Mouse (Mus musculus): ENCODE measurements around the gene Arhgef7. TPM values are rescaled to one million over a fixed set of nuclear protein-coding genes. Genes with fewer than 3 reads are reported as not detected.

Gene Arhgef7
- polyA plus RNA-seq, 1 experiment: 353 TPM

DNA sequence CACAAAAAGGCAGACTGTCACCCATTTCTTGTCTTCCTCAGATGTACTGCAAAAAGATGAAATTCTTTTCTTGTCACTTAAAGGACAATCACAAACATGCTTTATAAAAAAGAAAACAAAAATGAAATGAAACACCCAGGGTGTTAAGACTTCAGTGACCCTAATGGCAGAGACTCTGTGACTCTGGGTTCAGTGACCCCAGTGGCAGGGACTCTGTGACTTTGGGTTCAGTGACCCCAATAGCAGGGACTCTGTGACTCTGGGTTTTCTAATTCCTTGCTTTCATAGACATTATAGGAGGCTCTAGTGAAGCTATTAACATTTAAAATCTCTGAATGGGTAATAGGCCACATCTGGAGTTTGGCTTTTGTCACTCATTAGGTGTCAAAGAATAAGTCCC, 27.2 kb downstream of the Arhgef7 start:
- H3K27ac ChIP-seq (ENCODE audit: insufficient read depth, low read depth, low read length): no peak overlapping the region
- TF ChIP-seq CTCF (IDR thresholded peaks at IDR 0.05; ENCODE audit: insufficient read depth, low read depth, low read length): no peak
- TF ChIP-seq POLR2A (IDR thresholded peaks at IDR 0.05; ENCODE audit: insufficient read depth, low read depth, low read length): no peak
- H3K4me3 ChIP-seq (ENCODE audit: insufficient read depth, low read depth, low read length): no peak overlapping the region
- peaks cover 12% of the 10 kb centered on the region for H3K4me1 ChIP-seq (ENCODE audit: control insufficient read depth, insufficient read depth, low read length)

DNA sequence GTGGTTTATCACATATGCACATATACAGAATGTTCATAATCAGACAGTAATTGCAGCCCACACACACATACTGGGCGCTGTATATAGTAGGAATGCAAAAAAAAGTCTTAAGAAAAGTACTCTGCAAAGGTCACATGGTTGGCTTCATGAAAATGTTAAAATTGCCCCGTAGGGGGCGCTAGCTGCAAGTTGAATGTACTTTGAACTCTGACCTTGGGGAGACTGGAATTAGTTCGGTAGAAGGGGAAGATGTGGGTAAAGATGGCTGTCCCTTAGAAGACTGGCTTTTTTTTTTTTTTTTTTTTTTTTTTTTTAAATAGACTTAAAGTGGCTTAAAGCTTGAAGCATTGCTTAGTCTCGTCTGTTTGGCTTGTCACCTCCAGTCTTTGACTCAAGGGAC, 28.4 kb downstream of the Arhgef7 start:
- no peak for TF ChIP-seq POLR2A (IDR thresholded peaks at IDR 0.05; ENCODE audit: insufficient read depth, low read depth, low read length)
- TF ChIP-seq CTCF (IDR thresholded peaks at IDR 0.05; ENCODE audit: insufficient read depth, low read depth, low read length): no peak
- H3K27ac ChIP-seq (ENCODE audit: insufficient read depth, low read depth, low read length): no peak overlapping the region
- WGBS: 9% methylated on average over 5 of the region's 5 CpGs
- no peak overlapping the region for H3K4me3 ChIP-seq (ENCODE audit: insufficient read depth, low read depth, low read length)
- H3K4me1 ChIP-seq (ENCODE audit: control insufficient read depth, insufficient read depth, low read length): peaks cover 12% of the 10 kb centered on the region

DNA sequence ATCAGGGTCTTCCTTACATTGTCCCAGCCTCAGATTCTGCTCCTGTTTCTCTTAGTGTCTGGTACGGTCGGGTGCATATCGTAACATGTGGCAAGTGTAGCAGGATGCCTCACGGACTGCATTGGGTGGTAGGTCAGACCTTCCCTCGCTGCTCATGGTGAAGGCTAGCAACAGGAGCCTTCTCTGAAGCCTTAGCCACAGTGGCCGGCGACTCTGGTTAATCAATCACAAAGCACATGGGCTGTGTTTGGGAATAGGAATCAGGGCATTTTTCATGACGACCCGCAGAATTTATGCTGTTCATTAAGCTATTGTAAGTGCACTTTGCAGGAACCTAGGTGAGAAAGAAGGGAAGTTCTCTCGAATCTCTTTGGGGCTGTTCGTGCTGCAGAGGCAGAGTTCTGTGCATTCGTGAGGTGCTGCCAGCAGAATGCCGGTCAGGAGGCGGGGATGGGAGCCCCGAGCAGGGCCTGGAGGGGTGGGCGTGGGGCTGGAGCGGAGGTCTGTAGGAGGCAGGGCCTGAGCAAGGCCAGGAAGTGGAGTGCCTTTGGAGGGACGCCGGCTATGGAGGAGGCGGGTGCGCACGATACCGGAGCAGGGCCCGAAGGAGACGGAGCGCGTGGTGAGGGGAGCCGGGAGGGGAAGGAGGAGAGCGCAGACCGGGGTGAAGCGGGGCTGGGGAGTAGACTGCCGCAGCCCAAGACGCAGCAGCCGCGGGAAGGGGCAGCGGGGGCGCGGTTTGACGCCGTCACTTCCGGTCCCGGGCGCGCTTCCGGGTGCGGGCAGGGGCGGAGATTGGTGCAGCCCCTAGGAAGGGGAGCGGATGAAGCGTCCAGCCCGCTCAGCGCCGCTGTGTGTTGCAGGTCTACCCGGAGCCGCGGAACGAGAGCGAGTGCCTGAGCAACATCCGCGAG, 30.3 kb downstream of the Arhgef7 start:
- Histone ChIP-seq H3K4me3 (ENCODE audit: insufficient read depth, low read depth, low read length) (peak overlapping the region; percentile 69), H3K4me1 (ENCODE audit: control insufficient read depth, insufficient read depth, low read length) (peaks cover 19% of the 10 kb centered on the region), H3K27ac (ENCODE audit: insufficient read depth, low read depth, low read length) (peak overlapping the region; percentile 38)
- WGBS: 3% methylated on average over 59 of the region's 59 CpGs
- TF ChIP-seq POLR2A (IDR thresholded peaks at IDR 0.05; ENCODE audit: insufficient read depth, low read depth, low read length): peak; percentile 66
- TF ChIP-seq CTCF (IDR thresholded peaks at IDR 0.05; ENCODE audit: insufficient read depth, low read depth, low read length): no peak

DNA sequence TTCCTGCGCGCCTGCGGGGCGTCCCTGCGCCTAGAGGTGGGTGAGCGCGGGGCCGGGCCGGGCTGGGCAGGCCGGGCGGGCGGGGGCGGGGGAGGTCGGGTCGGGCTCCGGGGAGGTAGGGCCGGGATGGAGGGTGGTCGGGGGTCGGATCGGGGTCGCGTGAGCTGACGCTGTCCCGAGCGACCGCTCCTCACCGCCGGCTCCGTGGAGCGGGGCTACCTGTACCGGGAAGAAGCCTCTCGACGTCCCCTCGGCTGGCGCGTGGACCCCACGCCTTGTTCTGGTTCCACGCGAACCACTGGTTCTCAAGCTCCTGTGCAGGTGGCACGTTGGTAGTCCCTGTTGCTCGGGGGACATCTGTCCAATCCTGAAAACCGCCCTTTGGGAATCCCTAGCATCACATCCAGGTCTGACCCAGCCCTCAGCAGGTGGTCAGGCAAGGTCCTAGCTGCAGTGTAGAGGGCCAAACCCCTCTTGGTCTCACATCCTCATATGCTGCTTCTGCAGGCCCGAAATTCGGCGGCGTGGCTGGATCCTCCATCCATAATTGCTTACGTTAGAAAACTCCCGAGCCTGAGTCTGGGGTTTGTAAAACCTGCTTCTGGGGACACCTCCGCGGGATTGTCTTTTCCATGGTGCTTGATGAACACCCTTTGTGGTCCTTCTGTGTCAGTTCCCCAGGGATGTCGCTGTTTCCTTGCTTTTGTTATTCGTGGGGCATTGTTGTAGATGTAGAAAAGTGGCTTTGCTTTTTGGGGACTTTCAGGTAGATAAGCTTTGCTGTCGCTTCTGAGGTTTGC, 31.2 kb downstream of the Arhgef7 start:
- TF ChIP-seq CTCF (IDR thresholded peaks at IDR 0.05; ENCODE audit: insufficient read depth, low read depth, low read length): no peak
- no peak for TF ChIP-seq POLR2A (IDR thresholded peaks at IDR 0.05; ENCODE audit: insufficient read depth, low read depth, low read length)
- WGBS: 2% methylated on average over 49 of the region's 53 CpGs
- H3K27ac ChIP-seq (ENCODE audit: insufficient read depth, low read depth, low read length): 0 out of 2 replicates have a peak overlapping the region, but pooled peaks have one; percentile 38
- peak overlapping the region; percentile 69 for H3K4me3 ChIP-seq (ENCODE audit: insufficient read depth, low read depth, low read length)
- H3K4me1 ChIP-seq (ENCODE audit: control insufficient read depth, insufficient read depth, low read length): peaks cover 21% of the 10 kb centered on the region

GRCm38 (mm10) chr8:11761551-11761950, 34.0 kb downstream of the Arhgef7 start:
- H3K4me3 ChIP-seq (ENCODE audit: insufficient read depth, low read depth, low read length): no peak overlapping the region
- 76% methylated on average over 6 of the region's 6 CpGs for WGBS
- TF ChIP-seq POLR2A (IDR thresholded peaks at IDR 0.05; ENCODE audit: insufficient read depth, low read depth, low read length) (no peak), CTCF (IDR thresholded peaks at IDR 0.05; ENCODE audit: insufficient read depth, low read depth, low read length) (no peak)
- H3K4me1 ChIP-seq (ENCODE audit: control insufficient read depth, insufficient read depth, low read length): peaks cover 26% of the 10 kb centered on the region
- no peak overlapping the region for H3K27ac ChIP-seq (ENCODE audit: insufficient read depth, low read depth, low read length)

GRCm38 (mm10) chr8:11762048-11762447, 34.5 kb downstream of the Arhgef7 start:
- 57% methylated on average over 5 of the region's 5 CpGs for WGBS
- H3K4me3 ChIP-seq (ENCODE audit: insufficient read depth, low read depth, low read length): no peak overlapping the region
- TF ChIP-seq POLR2A (IDR thresholded peaks at IDR 0.05; ENCODE audit: insufficient read depth, low read depth, low read length) (no peak), CTCF (IDR thresholded peaks at IDR 0.05; ENCODE audit: insufficient read depth, low read depth, low read length) (no peak)
- H3K4me1 ChIP-seq (ENCODE audit: control insufficient read depth, insufficient read depth, low read length): peaks cover 30% of the 10 kb centered on the region
- H3K27ac ChIP-seq (ENCODE audit: insufficient read depth, low read depth, low read length): no peak overlapping the region

- TF ChIP-seq CTCF (IDR thresholded peaks at IDR 0.05; ENCODE audit: insufficient read depth, low read depth, low read length) (no peak), POLR2A (IDR thresholded peaks at IDR 0.05; ENCODE audit: insufficient read depth, low read depth, low read length) (no peak)
- Histone ChIP-seq H3K4me3 (ENCODE audit: insufficient read depth, low read depth, low read length) (no peak overlapping the region), H3K4me1 (ENCODE audit: control insufficient read depth, insufficient read depth, low read length) (peaks cover 26% of the 10 kb centered on the region), H3K27ac (ENCODE audit: insufficient read depth, low read depth, low read length) (no peak overlapping the region)
- 92% methylated on average over 7 of the region's 7 CpGs for WGBS
Measured at GRCm38 (mm10) chr8:11762821-11763220, 35.3 kb downstream of the Arhgef7 start.

DNA sequence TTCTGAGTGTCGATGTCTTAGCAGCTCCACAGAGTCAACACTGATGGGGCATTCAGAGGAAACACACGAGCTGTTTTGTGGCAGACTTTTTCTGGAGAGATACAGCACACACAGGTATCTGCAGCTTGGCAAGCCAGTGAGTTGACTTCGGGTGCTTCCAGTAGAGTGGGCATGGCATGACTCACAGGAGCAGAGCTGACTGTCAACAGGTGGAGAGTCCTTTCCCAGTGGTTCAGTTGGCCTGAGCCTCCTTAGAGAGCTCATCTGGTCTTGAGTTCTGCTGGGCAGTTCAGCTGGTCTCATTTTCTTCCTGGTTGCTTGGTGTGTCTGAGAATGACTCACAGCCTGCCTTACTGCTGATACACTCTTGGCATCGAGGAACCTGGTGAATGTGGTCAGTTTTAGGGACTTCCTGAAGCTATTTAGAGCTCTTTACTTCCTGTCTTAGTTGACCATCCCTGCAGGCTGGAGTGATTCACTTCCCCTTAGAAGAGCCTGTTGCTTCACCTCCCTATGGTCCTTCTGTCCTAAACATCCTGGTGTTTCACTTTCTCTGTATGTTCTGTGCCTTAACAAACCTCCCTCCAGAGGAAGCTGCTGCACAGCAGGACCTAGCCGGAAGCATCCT, 39.8 kb downstream of the Arhgef7 start:
- TF ChIP-seq CTCF (IDR thresholded peaks at IDR 0.05; ENCODE audit: insufficient read depth, low read depth, low read length) (no peak), POLR2A (IDR thresholded peaks at IDR 0.05; ENCODE audit: insufficient read depth, low read depth, low read length) (no peak)
- peaks cover 32% of the 10 kb centered on the region for H3K4me1 ChIP-seq (ENCODE audit: control insufficient read depth, insufficient read depth, low read length)
- WGBS: 60% methylated on average over 5 of the region's 5 CpGs
- H3K27ac ChIP-seq (ENCODE audit: insufficient read depth, low read depth, low read length): no peak overlapping the region
- H3K4me3 ChIP-seq (ENCODE audit: insufficient read depth, low read depth, low read length): no peak overlapping the region

Measured in olfactory bulb, adult 2 months (tissue).